Mouse (Mus musculus): ENCODE results near the gene Vmn2r109. TPM values are rescaled to one million over a fixed set of nuclear protein-coding genes. Genes with fewer than 3 reads are reported as not detected.

The Vmn2r109 gene
- total and polyA plus RNA-seq, 3 experiments: not detected

DNA sequence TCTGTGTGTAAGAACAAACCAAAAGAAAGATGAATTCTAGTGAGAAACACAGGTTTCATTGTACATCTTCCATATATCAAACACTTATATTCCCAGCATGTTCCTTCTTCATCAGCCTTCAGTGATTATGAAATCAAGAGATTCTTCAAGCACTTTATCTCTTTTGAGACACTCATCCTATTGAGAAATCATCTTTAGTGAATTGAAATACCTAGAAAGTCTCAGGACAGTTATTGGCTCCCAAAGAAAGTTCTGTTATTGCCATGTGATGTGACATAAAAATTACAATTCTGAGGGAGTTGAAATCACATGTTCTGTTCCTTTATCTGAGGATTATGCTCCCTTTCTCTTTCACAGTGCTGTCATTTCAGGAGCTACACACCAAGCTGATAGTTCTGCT lies 66.7 kb downstream of the Vmn2r109 start, which contains the start of gene Vmn1r225:
Gene Vmn1r225 (plus strand): TSS at position 301 of the 400 bp plus-strand sequence.
- Histone ChIP-seq H3K9ac (ENCODE audit: control insufficient read depth, low read depth, low read length, poor library complexity, severe bottlenecking) (no peak within 1 kb of the TSS), H3K9me3 (replicated peaks; ENCODE audit: insufficient read depth, low read length) (no peaks in the 10 kb centered on the region), H3K4me3 (ENCODE audit: control insufficient read depth in 1 of 2, insufficient read depth in 1 of 2, low read depth in 2 of 2, low read length in 2 of 2) (no peak within 1 kb of the TSS), H3K27ac (ENCODE audit: control insufficient read depth, low read depth, low read length) (no peak within 1 kb of the TSS), H3K36me3 (ENCODE audit: control insufficient read depth in 1 of 2, insufficient read depth in 2 of 2, low read length in 2 of 2) (no peaks in the 10 kb centered on the region), H3K4me1 (ENCODE audit: control insufficient read depth in 1 of 2, insufficient read depth in 2 of 2, low read length in 2 of 2) (no peaks in the 10 kb centered on the region), H3K27me3 (ENCODE audit: control insufficient read depth in 1 of 2, insufficient read depth in 2 of 2, low read length in 2 of 2) (no peaks in the 10 kb centered on the region), H3K79me2 (ENCODE audit: control insufficient read depth, insufficient read depth, low read length, poor library complexity) (no peaks in the 10 kb centered on the region)
- TF ChIP-seq ZNF384 (IDR thresholded peaks at IDR 0.05; ENCODE audit: low read depth, low read length) (no peak), E2F4 (IDR thresholded peaks at IDR 0.05; ENCODE audit: borderline replicate concordance, low read depth, low read length) (no peak), TCF12 (IDR thresholded peaks at IDR 0.05; ENCODE audit: low read depth, low read length) (no peak), ELF1 (IDR thresholded peaks at IDR 0.05; ENCODE audit: low read depth, low read length) (no peak), HCFC1 (IDR thresholded peaks at IDR 0.05; ENCODE audit: low read depth, low read length) (no peak)
- no peak for DNase-seq (ENCODE audit: low read depth, low spot score)

Other genes with a start within 250 kb of the Vmn2r109 start
- not detected in 2 replicates for gene Vmn2r107, start 219.5 kb downstream of the Vmn2r109 start, total RNA-seq (2012; rRNA removed)
- gene Vmn2r107, start 219.5 kb downstream of the Vmn2r109 start, polyA plus RNA-seq (2012; ENCODE audit: insufficient read depth in 1 of 2, insufficient read length in 2 of 2, low read depth in 1 of 2, low replicate concordance in 2 of 2, missing spikeins in 1 of 2): not detected
- not detected in 2 replicates for gene Vmn1r224, start 150.6 kb downstream of the Vmn2r109 start, total RNA-seq (2012; rRNA removed)
- not detected for gene Vmn1r224, start 150.6 kb downstream of the Vmn2r109 start, polyA plus RNA-seq (2012; ENCODE audit: insufficient read depth in 1 of 2, insufficient read length in 2 of 2, low read depth in 1 of 2, low replicate concordance in 2 of 2, missing spikeins in 1 of 2)
- not detected in 2 replicates for gene Vmn2r108, start 83.4 kb downstream of the Vmn2r109 start, total RNA-seq (2012; rRNA removed)
- gene Vmn2r108, start 83.4 kb downstream of the Vmn2r109 start, polyA plus RNA-seq (2012; ENCODE audit: insufficient read depth in 1 of 2, insufficient read length in 2 of 2, low read depth in 1 of 2, low replicate concordance in 2 of 2, missing spikeins in 1 of 2): not detected
- not detected in 2 replicates for gene Vmn1r225, start 66.6 kb downstream of the Vmn2r109 start, total RNA-seq (2012; rRNA removed)
- not detected for gene Vmn1r225, start 66.6 kb downstream of the Vmn2r109 start, polyA plus RNA-seq (2012; ENCODE audit: insufficient read depth in 1 of 2, insufficient read length in 2 of 2, low read depth in 1 of 2, low replicate concordance in 2 of 2, missing spikeins in 1 of 2)
- not detected in 2 replicates for gene Vmn2r110, start 31.7 kb upstream of the Vmn2r109 start, total RNA-seq (2012; rRNA removed)
- under 1 TPM in 1 of 2 experiments, not detected in 1; 0.01 TPM for gene Vmn2r110, start 31.7 kb upstream of the Vmn2r109 start, polyA plus RNA-seq (2012; ENCODE audit: insufficient read depth in 1 of 2, insufficient read length in 2 of 2, low read depth in 1 of 2, low replicate concordance in 2 of 2, missing spikeins in 1 of 2)
- not detected in 2 replicates for gene Fpr-rs3, start 60.1 kb upstream of the Vmn2r109 start, total RNA-seq (2012; rRNA removed)
- gene Fpr-rs3, start 60.1 kb upstream of the Vmn2r109 start, polyA plus RNA-seq (2012; ENCODE audit: insufficient read depth in 1 of 2, insufficient read length in 2 of 2, low read depth in 1 of 2, low replicate concordance in 2 of 2, missing spikeins in 1 of 2): not detected
- gene Vmn1r226, start 118.1 kb upstream of the Vmn2r109 start, total RNA-seq (2012; rRNA removed): not detected in 2 replicates
- not detected for gene Vmn1r226, start 118.1 kb upstream of the Vmn2r109 start, polyA plus RNA-seq (2012; ENCODE audit: insufficient read depth in 1 of 2, insufficient read length in 2 of 2, low read depth in 1 of 2, low replicate concordance in 2 of 2, missing spikeins in 1 of 2)
- not detected in 2 replicates for gene Vmn1r227, start 165.1 kb upstream of the Vmn2r109 start, total RNA-seq (2012; rRNA removed)
- gene Vmn1r227, start 165.1 kb upstream of the Vmn2r109 start, polyA plus RNA-seq (2012; ENCODE audit: insufficient read depth in 1 of 2, insufficient read length in 2 of 2, low read depth in 1 of 2, low replicate concordance in 2 of 2, missing spikeins in 1 of 2): under 1 TPM in 1 of 2 experiments, not detected in 1; 0.01 TPM
- not detected in 2 replicates for gene Vmn1r228, start 221.4 kb upstream of the Vmn2r109 start, total RNA-seq (2012; rRNA removed)
- not detected for gene Vmn1r228, start 221.4 kb upstream of the Vmn2r109 start, polyA plus RNA-seq (2012; ENCODE audit: insufficient read depth in 1 of 2, insufficient read length in 2 of 2, low read depth in 1 of 2, low replicate concordance in 2 of 2, missing spikeins in 1 of 2)
- not detected in 2 replicates for gene Vmn1r229, start 246.8 kb upstream of the Vmn2r109 start, total RNA-seq (2012; rRNA removed)
- gene Vmn1r229, start 246.8 kb upstream of the Vmn2r109 start, polyA plus RNA-seq (2012; ENCODE audit: insufficient read depth in 1 of 2, insufficient read length in 2 of 2, low read depth in 1 of 2, low replicate concordance in 2 of 2, missing spikeins in 1 of 2): under 1 TPM in 1 of 2 experiments, not detected in 1; 0.01 TPM

Measured in MEL (cell line).